Mouse (Mus musculus) small intestine, adult 2 months (tissue): Measurements from ENCODE around the gene Zfp13.

Experiments
- CTCF ChIP-seq: fragments of 200-500 bp; IDR thresholded peaks from 2 replicates; pipeline ENCODE4 v1.5.1; 2012; ENCODE audit warnings: low read depth, mild to moderate bottlenecking, control low read depth, inconsistent platforms, low read length, moderate library complexity, mixed read lengths; ENCODE audit not compliant: insufficient replicate concordance, insufficient read length; ENCODE audit errors: extremely low read depth
- POLR2A ChIP-seq: fragments of 200-500 bp; IDR thresholded peaks from 2 replicates; pipeline ENCODE4 v1.6.1; 2012; ENCODE audit warnings: low read depth, mild to moderate bottlenecking, control low read depth, inconsistent platforms, low read length, moderate library complexity

- TF ChIP-seq CTCF (no peak), POLR2A (no peak)
These were observed 45.6 kb downstream of the Zfp13 start for GRCm38 (mm10) chr17:23553634-23554120.
